Mouse (Mus musculus) liver (tissue): ENCODE results near the gene Cdhr3.

Experiments used
- DNase-seq: peaks from one replicate; pipeline ENCODE4 v3.0.0-alpha.2; 2020; ENCODE audit warnings: mixed read lengths

Cdhr3 gene

GRCm38 (mm10) chr12:33034343-33035088 lies 58.2 kb downstream of the Cdhr3 start:
- no peak for DNase-seq

- no peak for DNase-seq
Observed at GRCm38 (mm10) chr12:33033221-33033620, 59.5 kb downstream of the Cdhr3 start.

- no peak for DNase-seq
Observed at GRCm38 (mm10) chr12:33030589-33030988, 62.1 kb downstream of the Cdhr3 start.

- no peak for DNase-seq
Observed at GRCm38 (mm10) chr12:33030066-33030465, 62.6 kb downstream of the Cdhr3 start.

- DNase-seq, result no peak
Observed at GRCm38 (mm10) chr12:33028708-33029107, 64.0 kb downstream of the Cdhr3 start.

GRCm38 (mm10) chr12:33028109-33028691 lies 64.5 kb downstream of the Cdhr3 start:
- no peak for DNase-seq

- peak; percentile 67 for DNase-seq
Observed at GRCm38 (mm10) chr12:33027093-33027492, 65.6 kb downstream of the Cdhr3 start.

- no peak for DNase-seq
Observed at GRCm38 (mm10) chr12:33024524-33024923, 68.2 kb downstream of the Cdhr3 start.

- DNase-seq, result no peak
Observed at GRCm38 (mm10) chr12:33021751-33022150, 70.9 kb downstream of the Cdhr3 start.

GRCm38 (mm10) chr12:33021140-33021539 lies 71.5 kb downstream of the Cdhr3 start:
- DNase-seq, result no peak

- no peak for DNase-seq
Observed at GRCm38 (mm10) chr12:33020011-33020410, 72.7 kb downstream of the Cdhr3 start.

GRCm38 (mm10) chr12:33018601-33019000 lies 74.1 kb downstream of the Cdhr3 start:
- DNase-seq, result no peak

- no peak for DNase-seq
Observed at GRCm38 (mm10) chr12:33016824-33017705, 75.6 kb downstream of the Cdhr3 start.

- DNase-seq, result no peak
Observed at GRCm38 (mm10) chr12:33015103-33015502, 77.6 kb downstream of the Cdhr3 start.

- DNase-seq, result no peak
Observed at GRCm38 (mm10) chr12:33014050-33014796, 78.5 kb downstream of the Cdhr3 start.

- DNase-seq, result peak; percentile 43
Observed at GRCm38 (mm10) chr12:33010026-33010425, 82.6 kb downstream of the Cdhr3 start.

- no peak for DNase-seq
Observed at GRCm38 (mm10) chr12:33009206-33009966, 83.3 kb downstream of the Cdhr3 start.

- no peak for DNase-seq
Observed at GRCm38 (mm10) chr12:33008305-33009110, 84.2 kb downstream of the Cdhr3 start.

GRCm38 (mm10) chr12:33007176-33007575 lies 85.5 kb downstream of the Cdhr3 start:
- DNase-seq, result no peak

GRCm38 (mm10) chr12:33005858-33006257 lies 86.8 kb downstream of the Cdhr3 start:
- no peak for DNase-seq

- DNase-seq, result no peak
Observed at GRCm38 (mm10) chr12:33003339-33003965, 89.2 kb downstream of the Cdhr3 start.
